Mouse (Mus musculus): ENCODE measurements at regions not wholly inside any gene's neighbourhood (a gene's known extent, or its start where the extent isn't known, plus 50 kb on each side); places are given as distances from the start of the nearest gene placed in this dataset.

DNA sequence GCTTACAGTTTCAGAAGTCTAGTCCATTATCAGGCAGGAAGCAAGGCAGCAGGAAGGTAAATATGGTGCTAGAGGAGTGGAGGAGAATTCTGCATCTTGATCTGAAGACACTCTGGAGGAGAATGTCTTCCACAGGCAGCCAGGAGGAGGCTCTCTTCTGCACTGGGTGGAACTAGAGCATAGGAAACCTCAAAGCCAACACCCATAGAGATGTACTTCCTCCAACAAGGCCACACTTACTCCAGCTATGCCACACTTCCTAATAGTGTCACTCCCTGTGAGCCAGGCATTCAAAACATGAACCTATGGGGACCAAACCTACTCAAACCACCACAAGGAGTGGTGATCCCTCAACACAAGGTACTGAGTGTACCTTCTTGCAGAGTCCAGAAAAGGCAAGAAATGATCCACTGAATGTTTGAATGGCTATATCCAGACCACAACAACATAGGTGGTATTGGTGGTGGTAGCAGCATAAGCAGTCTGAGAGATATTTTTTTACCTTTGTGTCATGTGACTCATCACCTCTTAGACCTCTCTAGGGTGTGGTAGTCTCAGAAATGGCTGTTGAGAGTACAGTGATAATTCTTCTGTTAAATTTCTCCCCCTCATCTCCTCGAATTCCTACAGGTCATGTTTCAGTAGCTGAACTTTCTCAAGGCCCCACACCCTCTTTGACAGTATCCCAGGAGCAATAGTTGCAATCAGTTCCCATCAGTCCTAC is 152.3 kb upstream of the Mbnl1 start:
- DNase-seq: peak in 1 of 2 experiments; percentile 25

DNA sequence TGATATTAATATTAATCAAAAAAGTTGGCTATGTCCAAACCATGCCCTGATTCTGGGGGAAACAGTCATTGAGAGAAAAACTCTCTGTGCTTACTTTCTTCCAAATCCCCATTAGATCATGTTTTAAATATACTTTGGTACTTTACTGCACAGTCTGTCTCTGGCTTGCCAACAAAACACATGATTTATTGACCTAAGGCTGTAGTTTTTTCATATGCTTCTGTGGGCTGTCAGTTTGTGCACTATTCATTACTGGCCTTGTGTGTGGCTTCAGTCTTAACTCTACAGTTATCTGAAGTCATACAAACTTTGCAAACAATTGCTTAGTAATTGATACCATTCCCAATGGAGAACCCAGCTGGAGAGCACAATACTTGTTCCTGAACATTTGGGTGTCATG is 149.1 kb upstream of the Mbnl1 start:
- DNase-seq: no peak

DNA sequence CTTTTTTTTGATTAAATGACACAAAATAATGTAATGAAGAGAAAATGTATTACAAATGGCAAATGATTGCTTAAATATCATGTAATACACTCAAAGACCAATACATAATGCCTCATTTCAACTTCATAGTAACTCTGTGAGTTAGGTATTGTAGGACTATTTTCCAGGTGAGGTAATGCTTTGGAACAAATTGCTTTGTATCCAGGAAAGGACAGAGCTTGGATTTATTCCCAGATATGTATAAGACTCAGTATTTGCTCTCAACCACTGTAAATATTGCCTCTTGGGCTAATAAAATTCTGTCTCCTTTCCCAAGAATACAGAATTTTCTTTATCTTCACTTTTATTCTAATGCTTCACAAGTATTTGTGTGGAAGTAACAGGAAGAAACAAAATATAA is 148.2 kb upstream of the Mbnl1 start:
- DNase-seq: no peak

DNA sequence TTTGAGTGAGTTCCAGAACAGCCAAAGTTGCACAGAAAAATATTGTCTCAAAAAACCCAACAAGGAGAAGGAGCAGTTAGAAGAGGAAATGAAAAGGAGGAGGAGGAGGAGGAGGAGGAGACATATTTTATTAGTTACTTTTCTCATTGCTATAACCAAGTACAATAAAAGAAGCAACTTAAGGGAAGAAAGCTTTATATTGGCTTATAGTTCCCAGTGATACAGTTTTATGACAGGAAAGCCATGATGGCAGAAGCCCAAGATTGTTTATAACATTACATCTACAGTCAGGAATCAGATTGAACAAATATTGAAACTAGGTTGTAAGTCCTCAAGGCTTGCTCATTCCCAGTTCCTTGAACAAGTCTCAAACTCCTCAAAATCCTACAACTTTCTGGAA is 147.7 kb upstream of the Mbnl1 start:
- no peak for DNase-seq

DNA sequence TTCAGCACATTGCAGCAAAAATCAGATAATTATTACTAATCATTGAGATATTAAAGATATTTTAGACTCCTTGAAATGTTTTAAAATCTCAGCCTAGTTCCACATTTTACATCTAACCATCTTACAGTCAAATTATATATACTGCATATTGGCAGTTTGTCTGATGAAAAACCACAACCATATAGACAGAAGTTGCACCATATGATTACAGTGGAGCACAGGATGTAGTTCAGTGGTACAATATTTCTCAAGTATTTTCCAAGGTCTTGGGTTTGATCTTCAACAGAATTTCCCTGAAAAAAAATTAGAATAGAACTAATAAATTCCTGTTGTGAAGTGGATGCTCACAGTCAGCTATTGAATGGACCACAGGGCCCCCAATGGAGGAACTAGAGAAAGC is 140.2 kb upstream of the Mbnl1 start:
- DNase-seq: no peak

DNA sequence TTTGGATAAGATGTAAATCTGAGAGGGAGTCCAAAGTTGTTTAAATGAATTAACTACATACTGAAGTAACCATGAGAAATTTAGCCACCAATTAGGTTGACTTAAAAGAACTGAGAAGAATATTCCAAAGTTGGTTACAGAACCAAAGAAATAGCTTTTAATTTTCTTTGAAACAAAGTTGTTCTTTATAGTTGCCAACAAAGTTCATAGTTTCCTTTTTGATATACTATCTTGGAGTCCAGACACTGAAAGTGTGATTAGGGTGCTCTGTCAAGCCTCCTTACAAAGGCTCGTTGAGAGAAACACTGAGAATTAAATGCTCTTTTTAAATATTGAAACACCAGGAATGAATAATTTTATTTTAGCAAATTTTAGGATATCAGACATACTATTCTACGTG is 139.0 kb upstream of the Mbnl1 start:
- no peak for DNase-seq

DNA sequence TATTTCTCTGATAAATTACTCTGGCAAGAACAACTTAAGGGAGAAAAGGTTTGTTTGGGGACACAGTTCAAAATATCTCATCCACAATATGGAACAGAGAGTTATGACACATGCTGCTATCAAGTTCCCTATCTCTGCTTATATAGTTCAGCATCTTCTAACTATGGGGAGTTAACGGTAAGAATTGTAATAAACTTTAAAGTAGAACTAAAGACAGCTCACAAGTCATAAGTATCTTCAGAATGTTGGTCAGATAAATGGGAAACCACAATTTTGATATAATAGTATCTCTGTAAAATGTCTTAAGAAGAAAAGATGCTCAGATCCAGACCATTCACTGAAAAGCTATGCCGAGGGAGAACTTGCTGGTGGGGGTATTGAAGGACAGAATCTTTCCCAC is 138.5 kb upstream of the Mbnl1 start:
- DNase-seq: no peak

DNA sequence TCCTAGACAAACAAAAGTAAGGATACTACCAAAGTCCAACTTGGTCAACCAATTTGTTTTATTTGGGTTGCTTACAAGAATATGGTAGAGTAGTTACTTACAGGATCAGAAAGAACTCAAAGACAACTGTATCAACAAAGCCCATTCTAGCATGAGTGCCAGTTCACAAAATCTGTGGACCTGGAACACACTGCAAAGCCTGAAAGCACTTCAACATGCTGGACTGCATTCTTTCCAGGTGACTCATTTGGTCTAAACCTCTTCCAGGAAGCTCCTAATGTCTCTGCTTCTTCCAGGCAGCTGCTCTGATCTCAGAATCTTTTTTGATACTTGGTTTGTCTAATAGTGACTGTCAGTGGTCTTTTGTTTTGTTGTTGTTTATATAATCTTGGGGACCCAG is 126.2 kb upstream of the Mbnl1 start:
- DNase-seq: peak; percentile 39 to 44

DNA sequence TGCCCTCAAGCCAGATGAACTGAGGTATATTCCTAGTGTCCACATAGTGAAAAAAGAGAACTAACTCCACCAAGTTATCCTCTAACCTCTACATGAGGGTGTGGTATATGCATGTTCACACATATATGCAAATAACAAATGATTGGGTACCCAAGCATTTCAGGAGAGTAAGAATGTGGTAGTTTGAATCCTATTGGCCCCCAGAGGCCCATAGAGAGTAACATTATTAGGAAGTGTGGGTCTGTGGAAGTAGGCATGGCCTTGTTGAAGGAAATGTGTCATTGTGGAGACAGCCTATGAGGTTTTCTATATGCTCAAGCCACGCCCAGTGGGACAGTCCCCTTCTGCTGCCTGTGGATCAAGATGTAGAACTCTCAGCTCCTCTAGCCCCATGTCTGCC is 125.6 kb upstream of the Mbnl1 start:
- DNase-seq: no peak

DNA sequence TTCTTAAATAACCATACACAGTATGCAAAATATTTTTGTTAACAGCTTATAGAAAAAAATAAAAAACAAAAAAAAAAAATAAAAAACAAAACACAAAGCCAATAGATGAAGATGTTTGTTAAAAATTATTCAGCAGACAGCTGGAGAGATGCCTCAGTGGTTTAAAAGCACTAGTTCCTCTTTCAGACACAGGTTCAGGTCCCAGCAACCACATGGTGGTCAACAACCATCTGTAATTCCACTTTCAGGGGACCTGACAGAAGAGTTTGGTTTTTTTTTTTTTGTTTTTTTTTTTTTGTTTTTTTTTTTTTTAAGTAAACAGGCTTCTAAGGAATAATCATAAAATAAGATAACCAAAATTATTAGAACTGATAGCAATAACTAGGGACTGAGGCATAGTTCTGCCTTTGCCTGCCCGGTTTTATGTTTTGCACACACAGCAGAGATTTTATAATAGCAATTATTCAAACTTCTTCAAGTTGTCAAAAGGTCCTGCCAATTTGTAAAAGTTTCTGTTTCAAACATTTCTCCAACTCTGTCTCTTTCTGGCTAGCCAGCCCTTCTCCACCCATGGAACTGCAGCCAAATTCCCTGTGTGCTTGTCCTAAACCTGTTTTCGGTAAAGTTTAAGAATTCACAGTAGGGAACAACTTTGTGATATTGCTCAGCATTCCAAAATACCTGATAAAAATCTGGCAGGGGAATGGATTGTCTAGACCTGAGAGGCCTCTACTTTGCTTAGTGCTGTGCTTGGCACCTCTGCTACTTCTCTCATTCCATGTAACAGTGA is 101.3 kb upstream of the Mbnl1 start:
- no peak for DNase-seq

DNA sequence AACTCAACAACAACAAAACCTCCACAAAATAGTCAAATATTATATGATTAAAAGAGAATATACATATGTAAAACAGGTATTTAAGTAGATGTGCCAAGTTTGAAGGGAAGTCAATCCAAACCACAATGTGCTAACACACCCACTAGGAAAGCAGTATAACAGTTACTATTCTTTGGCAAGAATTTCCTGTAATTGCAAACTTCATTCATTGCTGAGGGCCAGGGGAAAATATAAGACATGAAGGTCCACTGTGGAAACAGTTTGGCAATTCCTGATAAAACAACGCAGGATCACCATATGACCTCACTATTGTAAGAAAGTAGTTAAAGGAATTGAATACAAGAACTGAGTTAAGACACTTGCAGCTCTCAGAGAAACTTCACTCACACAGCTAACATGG is 99.0 kb upstream of the Mbnl1 start:
- no peak for DNase-seq

DNA sequence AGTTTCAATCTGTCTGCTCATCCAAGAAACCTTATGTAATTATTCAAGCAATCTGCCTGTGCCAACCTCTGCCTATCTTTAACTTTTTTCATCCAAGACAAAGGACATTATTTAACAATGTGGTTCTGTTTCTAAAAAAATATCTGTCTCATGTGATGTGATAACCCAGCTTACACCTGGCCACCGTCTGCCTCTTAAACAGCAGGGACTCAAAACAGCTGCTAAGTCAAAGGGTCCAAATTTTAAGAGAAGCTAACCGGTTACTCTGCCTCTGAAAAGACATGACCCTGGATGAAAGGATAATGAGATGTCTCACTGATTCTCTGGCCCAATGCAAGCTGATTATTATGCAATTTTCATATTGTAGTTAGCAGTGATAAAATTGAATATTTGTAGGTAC is 84.0 kb upstream of the Mbnl1 start:
- DNase-seq: no peak

DNA sequence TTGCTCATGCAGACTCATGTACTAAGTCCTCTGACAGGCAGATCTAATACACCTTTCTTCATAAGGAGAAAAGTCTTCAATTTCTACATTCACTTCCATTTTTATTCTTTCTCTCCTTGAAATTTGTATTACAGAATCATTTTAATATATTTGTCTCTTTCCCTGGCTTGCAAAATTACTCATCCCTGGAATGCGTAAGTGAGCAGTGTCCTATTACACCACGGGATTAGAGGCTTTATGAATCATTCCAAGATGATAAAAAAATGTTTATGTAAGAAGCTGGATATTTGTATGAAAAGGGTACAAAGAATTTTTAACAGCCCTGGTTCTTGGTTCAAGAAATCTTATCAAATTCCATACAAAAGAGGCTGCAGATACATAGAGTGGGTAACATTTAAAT is 83.6 kb upstream of the Mbnl1 start:
- DNase-seq: no peak

DNA sequence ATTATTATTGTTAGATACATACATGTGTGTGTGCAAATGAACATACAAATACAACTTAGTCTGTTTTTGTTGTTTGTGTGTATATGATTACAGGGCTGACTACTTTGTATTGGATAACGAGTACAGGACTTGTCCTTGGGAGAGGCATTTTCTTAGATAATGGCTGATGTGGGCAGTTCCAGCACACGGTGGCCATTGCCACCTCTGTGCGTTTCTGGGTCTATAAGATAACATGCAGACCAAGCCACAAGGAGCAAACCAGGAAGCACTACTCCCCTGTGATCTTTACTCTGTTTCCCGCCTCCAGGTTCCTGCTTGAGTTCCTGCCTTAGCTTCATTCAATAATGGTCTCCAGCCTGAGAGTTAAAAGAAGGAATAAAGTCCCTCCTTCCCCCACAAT is 77.3 kb upstream of the Mbnl1 start:
- no peak for DNase-seq

DNA sequence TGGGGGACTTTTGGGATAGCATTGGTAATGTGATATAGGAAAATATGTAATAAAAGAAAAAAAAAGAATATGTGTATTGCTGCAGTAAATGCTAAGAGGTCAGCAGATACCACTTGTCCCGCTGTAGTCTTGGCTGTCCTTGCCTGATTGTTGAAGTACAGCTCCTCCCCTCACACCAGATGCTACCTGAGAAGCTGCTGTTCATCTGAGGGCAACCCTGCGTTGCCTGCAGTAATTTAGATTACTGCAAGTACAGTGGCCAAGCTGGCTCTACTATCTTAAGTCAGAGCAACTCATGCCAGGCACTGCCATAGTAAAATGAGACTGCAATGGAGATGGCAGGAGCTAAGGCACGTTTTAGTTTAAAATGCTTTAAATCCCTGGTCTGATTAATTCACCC is 75.7 kb upstream of the Mbnl1 start:
- no peak for DNase-seq

DNA sequence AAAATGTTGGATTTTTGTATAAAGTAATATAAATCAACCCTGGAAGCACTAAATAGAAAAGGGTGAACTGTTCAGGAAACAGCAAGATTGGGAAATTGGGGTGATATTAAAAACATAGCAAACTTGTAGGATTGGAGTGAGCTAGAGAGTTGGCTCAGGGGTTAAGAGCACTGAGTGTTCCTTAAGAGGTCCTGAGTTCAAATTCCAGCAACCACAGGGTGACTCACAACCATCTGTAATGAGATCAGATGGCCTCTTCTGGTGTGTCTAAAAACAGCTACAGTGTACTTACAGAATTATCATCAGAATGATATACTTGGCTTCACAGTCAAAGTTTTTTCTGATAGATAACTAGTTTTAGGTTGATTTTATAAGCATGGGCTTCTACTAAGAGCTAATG is 73.8 kb upstream of the Mbnl1 start:
- no peak for DNase-seq

DNA sequence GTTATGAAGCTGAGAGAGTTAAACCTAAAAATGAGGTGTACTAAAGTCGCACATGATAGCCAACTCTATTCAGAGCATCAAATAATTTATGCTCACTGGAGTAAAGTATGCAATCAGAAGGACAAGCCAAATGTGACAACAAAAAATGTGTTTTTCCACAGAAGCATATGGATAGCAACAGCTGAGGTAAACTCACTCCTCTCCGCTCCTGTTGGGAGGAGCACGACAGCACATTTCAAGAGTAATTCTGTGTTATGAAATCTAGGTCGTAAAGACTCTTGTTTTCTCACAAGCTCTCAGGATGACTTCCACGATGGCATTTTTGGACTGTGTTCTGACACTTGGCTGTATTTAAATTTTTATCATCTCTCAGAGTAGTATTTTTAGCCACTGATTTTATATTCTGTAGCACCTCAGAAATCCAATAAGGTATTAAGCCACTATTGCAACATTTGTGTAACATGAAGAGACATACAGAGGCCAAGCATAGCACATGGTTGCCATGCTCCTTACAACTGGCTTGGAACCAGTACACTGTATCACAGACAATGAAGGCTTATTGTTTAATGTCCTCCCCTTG is 70.3 kb upstream of the Mbnl1 start:
- DNase-seq: no peak

DNA sequence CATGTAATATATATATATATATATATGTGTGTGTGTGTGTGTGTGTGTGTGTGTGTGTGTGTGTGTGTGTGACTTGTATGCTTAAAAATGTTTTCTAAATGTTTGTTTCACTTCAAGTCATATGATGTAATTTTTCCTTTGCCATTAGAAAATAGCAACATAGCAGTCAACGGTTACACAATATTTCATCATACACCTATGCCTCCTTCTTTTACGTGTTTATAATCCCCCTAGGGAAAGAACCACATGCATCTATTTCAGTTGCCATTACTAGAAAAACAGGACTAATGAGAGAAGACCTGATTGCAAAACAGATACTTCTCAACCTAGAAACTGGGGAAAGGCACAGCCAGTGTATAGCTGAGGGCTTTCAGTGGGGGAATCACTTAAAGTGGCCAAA is 65.2 kb upstream of the Mbnl1 start:
- no peak for DNase-seq

DNA sequence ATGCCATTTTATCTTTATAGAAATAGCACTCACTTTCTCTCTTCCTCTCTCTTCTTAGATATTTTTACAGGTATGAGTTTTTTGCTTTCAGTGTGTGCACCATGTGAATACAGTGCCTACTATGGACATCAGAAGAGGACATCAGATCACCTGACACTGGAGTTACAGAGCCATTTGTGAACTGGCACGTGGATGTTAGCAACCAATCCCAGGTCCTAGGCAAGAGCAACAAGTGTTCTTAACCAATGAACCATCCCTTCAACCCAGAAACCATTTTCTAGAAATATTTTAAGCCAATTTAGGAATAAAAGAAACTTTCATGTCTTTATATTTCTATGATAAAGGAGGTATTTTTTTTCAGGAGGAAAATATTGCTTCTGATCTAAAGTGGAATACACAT is 64.7 kb upstream of the Mbnl1 start:
- no peak for DNase-seq

DNA sequence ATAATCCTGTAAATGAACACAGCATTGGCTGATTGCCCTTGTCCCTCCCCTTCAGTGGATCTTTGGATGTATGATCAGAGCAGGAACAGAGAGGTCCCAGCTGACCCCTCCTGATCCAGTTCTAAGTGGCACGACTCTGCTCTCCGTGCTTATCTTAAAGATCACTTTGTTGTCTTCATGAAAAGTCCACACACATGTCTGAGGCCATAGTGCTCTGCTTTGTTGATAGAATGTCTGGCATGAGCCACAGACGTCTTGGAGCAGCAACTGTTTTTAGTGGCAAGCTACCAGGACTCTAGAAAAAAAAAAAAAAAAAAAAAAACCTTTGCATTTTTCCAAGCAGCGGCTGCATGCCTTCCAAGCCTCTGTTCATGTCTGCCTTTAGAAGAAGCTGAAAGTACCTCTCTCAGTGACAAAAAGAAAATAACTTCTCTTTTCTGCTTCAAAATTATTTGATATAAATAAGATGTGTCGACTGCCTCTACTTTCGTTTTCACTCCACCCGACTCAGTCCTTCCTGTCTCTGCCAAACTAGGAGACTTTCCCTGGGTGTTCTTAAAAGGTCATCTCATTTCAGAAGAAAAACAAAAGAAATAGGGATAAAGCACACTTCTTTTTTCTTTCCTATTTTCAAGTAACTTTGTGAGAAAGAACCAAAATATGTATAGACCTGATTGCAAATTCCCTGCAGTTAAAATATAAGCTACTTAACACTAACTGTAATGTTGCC is 63.9 kb upstream of the Mbnl1 start:
- DNase-seq: peak; percentile 47 to 54

DNA sequence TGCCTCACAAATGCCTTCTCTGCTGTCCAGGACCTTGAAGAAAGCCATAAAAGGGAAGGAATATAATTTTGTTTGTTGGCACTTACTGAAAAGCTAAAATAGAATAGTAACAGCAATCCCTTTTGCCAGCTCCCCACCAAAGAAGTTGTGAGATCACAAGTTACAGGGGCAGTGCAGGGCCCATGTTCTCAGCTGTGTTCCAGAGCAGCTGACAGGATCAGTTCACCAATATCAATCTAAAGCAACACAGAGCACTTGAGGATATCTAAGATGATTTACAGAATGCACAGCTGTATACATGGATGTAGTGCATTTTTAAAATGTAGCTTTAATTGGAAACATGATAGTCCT is 63.4 kb upstream of the Mbnl1 start:
- DNase-seq: peak in 1 of 2 experiments; percentile 23

DNA sequence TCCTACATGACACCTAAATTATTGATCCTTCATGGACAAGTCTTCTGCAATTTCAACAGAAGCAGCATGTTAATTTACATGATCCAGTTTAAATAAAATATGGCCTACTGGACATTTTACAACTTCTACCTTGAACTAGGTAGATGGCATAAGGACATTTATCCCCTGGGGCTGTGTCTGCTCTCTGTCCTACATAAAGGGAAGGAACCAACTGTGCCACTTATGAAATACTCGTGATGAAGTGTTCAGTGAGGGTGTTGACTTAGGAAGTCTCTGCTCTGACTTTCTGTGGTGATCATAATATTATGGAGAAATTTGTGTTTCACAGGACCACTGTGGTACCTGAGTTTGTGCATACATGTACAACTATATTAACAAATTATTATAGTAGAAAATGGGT is 60.9 kb upstream of the Mbnl1 start:
- no peak for DNase-seq

DNA sequence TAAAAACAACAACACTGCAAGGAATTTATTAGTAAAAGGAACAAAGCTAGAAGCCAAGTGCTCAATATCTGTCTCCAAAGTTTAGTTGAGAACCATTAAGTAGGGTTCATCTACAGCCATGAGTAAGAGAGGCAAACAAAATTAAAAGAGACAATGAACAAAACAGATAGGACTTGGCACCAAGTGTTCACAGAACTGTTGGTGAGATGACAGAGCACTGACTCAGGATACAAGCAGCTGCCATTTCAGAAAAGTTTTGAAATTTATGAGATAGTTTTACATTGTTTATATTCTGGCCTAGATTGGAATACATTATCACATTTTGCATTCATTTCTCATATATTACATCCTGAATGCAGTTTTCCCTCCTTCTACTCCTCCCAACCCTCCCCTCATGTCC is 60.4 kb upstream of the Mbnl1 start:
- DNase-seq: no peak

DNA sequence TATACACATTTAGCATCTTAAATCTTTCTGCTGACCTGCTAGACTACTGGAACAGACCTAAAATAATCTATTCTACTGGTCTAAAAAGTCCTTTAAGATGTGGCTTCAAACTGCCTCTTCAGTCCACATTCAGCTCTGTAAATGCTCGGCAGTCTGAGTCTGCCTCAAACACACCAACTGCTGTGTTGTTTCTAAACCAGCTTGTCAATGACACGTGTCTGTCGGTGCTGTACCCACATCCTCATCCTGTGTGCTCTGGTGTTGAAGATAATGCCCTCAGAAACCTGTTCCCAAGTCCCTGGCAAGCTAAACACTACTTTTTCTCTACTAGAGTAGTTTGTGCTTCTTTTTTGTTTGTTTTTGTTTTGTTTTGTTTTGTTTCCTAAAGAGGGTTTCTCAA is 58.9 kb upstream of the Mbnl1 start:
- DNase-seq: no peak

All from lung, postnatal 4 days (tissue).